Mouse (Mus musculus) natural killer cell, adult 2 months (primary cell): Measurements from ENCODE around the gene Ssr1.

ENCODE experiments used
- DNase-seq, 2 experiments: peaks; one replicate each; pipeline ENCODE4 v3.0.0; 2022; ENCODE audit warnings: low spot score in 2 of 2

Ssr1 gene

DNA sequence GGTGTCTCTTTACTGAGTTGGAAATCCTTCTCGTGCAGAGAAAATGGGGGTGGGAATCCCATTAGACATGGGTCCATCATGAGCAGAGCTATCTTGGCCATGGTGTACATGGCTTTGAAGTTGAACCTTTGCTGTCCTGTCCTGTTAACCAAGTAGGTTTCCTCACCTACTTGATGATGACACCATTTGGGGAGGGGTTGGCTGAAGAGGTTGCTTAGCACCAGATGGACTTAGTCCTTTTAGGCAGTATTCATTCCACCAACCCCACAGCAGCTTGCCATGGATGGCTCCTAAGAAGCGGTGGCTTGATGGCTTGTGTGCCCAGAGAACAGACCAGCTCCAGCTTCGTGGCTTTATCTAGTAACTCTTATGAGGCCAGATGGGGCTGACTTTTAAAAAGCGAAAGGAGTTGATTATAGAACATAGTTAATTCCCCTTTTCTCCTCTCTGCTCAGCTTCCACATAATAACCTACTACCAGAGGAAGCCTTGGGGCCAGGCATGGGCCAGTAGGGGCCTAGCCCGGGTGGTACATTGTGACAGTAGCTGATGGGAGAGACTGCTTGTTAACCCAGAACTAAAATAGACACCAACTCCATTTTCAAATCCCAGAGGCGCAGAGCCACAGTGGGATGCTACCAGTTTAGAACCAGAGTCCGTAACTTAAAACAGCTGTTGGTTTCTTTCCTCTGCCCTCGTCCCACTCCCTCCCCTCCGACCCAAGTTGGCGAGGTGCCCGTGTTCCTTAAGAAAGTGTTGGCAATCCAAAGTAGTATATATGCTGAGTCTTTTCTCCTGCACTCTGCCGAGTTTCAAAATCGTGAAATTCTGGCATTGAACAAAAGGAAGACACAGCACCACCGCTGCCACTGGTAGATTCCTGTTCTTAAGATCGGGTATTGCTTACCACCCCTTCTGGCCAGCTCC lies 75.4 kb downstream of the Ssr1 start:
- DNase-seq: no peak
